Mouse (Mus musculus): ENCODE results near the gene Fastkd5.

- TF ChIP-seq E2F4 (IDR thresholded peaks at IDR 0.05; ENCODE audit: insufficient read depth) (no peak), CEBPB (IDR thresholded peaks at IDR 0.05; ENCODE audit: insufficient read depth, poor library complexity, severe bottlenecking) (no peak), POLR2A (IDR thresholded peaks at IDR 0.05; ENCODE audit: insufficient read length, low read depth) (peak; percentile 59), REST (IDR thresholded peaks at IDR 0.05; ENCODE audit: insufficient read depth, insufficient read length) (no peak)
These were observed at the start of gene Fastkd5, which contains the start of gene Ubox5 for GRCm38 (mm10) chr2:130629839-130630203.

Measured in myocyte (in vitro differentiated cells).